Mouse (Mus musculus): ENCODE measurements around the gene Zfp609. TPM values are rescaled to one million over a fixed set of nuclear protein-coding genes. Genes with fewer than 3 reads are reported as not detected.

Gene Zfp609
- 7.9 and 8.5 TPM in 2 replicates for polyA plus RNA-seq (2015; fragmentation: Nextera tagmentation; extraction: Ambion mirVana)

DNA sequence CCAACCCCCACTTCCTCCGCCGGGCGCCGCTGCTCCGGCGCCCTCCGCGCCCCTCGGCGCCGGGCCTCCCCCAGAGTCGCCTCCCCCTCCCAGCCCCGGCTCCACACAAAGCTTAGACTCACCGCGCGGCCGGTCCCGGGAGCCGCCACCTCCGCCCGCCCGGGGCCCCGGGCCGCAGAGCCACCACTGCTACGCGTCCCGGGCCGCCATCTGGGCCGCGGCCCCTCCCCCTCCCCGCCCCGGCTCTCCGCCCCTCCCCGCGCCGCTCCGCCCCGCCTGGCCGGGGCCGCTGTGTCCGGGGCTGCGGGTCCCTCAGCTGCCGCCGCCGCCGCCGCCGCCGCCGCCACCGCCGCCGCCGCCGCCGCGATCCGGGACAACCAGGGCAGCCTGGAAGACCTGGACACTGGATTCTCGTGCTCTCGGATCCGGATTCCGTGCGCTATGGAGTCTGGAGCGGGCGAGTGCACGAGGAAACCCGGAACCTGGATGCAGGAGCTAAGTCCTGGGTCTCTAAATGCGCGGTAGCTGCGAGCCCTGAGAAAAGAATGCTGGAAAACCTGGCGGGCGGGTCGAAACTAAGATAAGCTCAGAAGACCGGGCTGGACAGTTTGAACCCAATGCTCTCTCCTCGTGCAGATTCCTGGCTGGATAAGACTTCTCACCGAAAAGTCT is at the start of gene Zfp609:
TSS of gene Zfp609 (minus strand) at position 221 of the 672 bp plus-strand sequence.
- Histone ChIP-seq H3K9me3 (replicated peaks) (no peaks in the 10 kb centered on the region), H3K36me3 (no peaks in the 10 kb centered on the region), H3K4me2 (replicated peaks) (peak within 1 kb of the TSS; percentile 65), H3K27ac (replicated peaks) (peak within 1 kb of the TSS; percentile 98), H3K27me3 (no peaks in the 10 kb centered on the region), H3K4me1 (peaks cover 38% of the 10 kb centered on the region), H3K9ac (peak within 1 kb of the TSS; percentile 82), H3K4me3 (replicated peaks) (peak within 1 kb of the TSS; percentile 86)
- peak; percentile 89 for ATAC-seq (ENCODE audit: insufficient number of reproducible peaks, low FRiP score, low TSS enrichment, low read depth)
- under 1% methylated on average over 71 of the region's 76 CpGs for WGBS

GRCm38 (mm10) chr9:65859656-65860055 is 32.3 kb upstream of the Zfp609 start:
- no peak overlapping the region for H3K9ac ChIP-seq
- no peak for ATAC-seq (ENCODE audit: insufficient number of reproducible peaks, low FRiP score, low TSS enrichment, low read depth)
- peaks cover 49% of the 10 kb centered on the region for H3K36me3 ChIP-seq

GRCm38 (mm10) chr9:65850203-65850602 is 22.8 kb upstream of the Zfp609 start:
- Histone ChIP-seq H3K9ac (no peak overlapping the region), H3K9me3 (replicated peaks) (no peaks in the 10 kb centered on the region), H3K4me1 (no peaks in the 10 kb centered on the region), H3K27ac (replicated peaks) (no peak overlapping the region), H3K4me2 (replicated peaks) (no peak overlapping the region), H3K36me3 (peaks cover 24% of the 10 kb centered on the region), H3K4me3 (replicated peaks) (no peak overlapping the region), H3K27me3 (no peaks in the 10 kb centered on the region)
- 9% methylated on average over 1 of the region's 1 CpGs for WGBS
- ATAC-seq (ENCODE audit: insufficient number of reproducible peaks, low FRiP score, low TSS enrichment, low read depth) = no peak

More at GRCm38 (mm10) chr9:65859656-65860055, 32.3 kb upstream of the Zfp609 start:
- Histone ChIP-seq H3K27ac (replicated peaks) (no peak overlapping the region), H3K27me3 (no peaks in the 10 kb centered on the region), H3K4me3 (replicated peaks) (no peak overlapping the region), H3K4me1 (no peaks in the 10 kb centered on the region), H3K4me2 (replicated peaks) (no peak overlapping the region), H3K9me3 (replicated peaks) (no peaks in the 10 kb centered on the region)
- WGBS = 65% methylated on average over 1 of the region's 1 CpGs

GRCm38 (mm10) chr9:65848154-65848553 is 20.8 kb upstream of the Zfp609 start:
- Histone ChIP-seq H3K9ac (no peak overlapping the region), H3K4me3 (replicated peaks) (no peak overlapping the region), H3K36me3 (peaks cover 12% of the 10 kb centered on the region), H3K27me3 (no peaks in the 10 kb centered on the region), H3K4me1 (0 out of 2 replicates have a peak, but pooled peaks cover 8% of the 10 kb centered on the region), H3K27ac (replicated peaks) (peak overlapping the region; percentile 45), H3K4me2 (replicated peaks) (no peak overlapping the region), H3K9me3 (replicated peaks) (no peaks in the 10 kb centered on the region)
- ATAC-seq (ENCODE audit: insufficient number of reproducible peaks, low FRiP score, low TSS enrichment, low read depth) = no peak

DNA sequence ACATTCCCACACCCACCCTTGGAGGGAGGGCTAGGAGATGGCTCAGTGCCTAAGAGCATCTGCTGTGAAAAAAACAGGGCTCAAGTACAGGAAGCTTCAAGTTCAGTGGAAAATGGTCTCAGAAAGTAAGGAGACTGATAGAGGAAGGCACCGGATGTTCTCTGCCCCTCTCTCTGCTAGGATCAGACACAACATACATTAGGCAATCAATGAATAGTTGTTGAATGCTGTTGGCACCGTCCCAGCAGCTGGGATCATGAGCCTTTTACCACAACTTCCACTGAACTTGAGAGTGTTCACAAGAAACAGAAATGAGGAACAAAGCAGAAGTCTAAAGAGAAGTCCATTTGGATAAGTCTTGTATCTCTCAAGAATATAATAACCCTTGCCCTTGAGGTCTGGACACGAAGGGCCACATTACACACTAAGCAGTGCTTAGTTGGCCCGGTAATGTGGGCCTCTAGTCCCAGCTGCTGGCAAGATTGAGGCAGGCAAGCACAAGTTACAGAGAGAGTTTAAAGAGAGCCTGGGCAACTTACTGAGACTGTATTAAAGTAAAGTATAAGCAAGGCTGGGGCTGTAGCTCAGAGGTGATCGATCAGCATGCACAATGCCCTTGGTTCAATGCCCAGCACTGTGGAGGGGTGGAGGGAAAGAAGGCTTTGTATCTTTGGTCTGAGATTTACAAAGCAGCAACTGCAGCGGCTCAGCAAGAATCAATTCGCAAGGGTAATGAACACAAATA is 17.2 kb upstream of the Zfp609 start:
- 77% methylated on average over 7 of the region's 7 CpGs for WGBS
- Histone ChIP-seq H3K4me2 (replicated peaks) (no peak overlapping the region), H3K27ac (replicated peaks) (no peak overlapping the region), H3K4me1 (0 out of 2 replicates have a peak, but pooled peaks cover 8% of the 10 kb centered on the region), H3K27me3 (no peaks in the 10 kb centered on the region), H3K9ac (no peak overlapping the region), H3K9me3 (replicated peaks) (no peaks in the 10 kb centered on the region), H3K36me3 (0 out of 2 replicates have a peak, but pooled peaks cover 7% of the 10 kb centered on the region), H3K4me3 (replicated peaks) (no peak overlapping the region)
- ATAC-seq (ENCODE audit: insufficient number of reproducible peaks, low FRiP score, low TSS enrichment, low read depth) = no peak

DNA sequence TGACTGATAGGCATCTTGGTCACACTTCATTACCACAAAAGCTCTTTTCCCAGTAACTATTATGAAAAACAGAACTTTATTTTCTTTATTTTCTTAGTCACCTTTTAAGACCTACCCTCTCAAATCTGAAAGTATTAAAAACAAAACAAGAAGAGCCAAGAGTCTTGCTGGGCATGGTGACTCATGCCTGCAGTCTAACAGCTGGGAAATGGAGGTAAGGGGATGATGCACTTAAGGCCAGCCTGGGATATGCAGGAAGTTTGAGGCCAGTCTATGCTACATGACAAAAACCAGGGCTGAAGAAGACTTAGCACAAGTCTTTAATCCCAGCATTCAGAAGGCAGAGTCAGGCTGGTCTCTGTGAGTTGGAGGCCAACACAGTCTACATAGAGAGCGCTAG is 12.5 kb upstream of the Zfp609 start:
- H3K4me2 ChIP-seq (replicated peaks) = no peak overlapping the region
- 100% methylated on average over 1 of the region's 1 CpGs for WGBS
- H3K4me1 ChIP-seq = 0 out of 2 replicates have a peak, but pooled peaks cover 6% of the 10 kb centered on the region
- H3K27me3 ChIP-seq = no peaks in the 10 kb centered on the region
- H3K9me3 ChIP-seq (replicated peaks) = no peaks in the 10 kb centered on the region
- no peak overlapping the region for H3K9ac ChIP-seq
- no peak overlapping the region for H3K4me3 ChIP-seq (replicated peaks)
- no peak overlapping the region for H3K27ac ChIP-seq (replicated peaks)
- no peak for ATAC-seq (ENCODE audit: insufficient number of reproducible peaks, low FRiP score, low TSS enrichment, low read depth)
- peaks cover 21% of the 10 kb centered on the region for H3K36me3 ChIP-seq

DNA sequence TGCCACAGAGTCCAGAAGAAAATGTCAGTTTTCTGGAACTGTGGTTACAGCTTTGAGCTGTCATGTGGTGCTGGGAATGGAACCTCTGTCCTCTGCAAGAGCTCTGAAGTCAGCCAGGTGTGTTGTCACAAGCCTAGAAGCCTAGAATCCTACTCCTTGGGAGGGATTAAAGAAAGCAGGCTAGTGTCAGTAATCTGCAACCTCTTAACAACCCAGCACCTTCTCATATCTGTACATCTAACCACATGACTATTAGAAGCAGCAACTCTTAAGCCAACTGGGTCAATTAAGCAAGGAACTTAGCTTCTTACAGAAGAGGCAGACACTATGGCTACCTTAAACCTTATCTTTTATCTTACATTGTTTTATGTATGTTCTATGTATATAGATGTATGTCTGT is 9.6 kb upstream of the Zfp609 start:
- Histone ChIP-seq H3K27me3 (no peaks in the 10 kb centered on the region), H3K36me3 (peaks cover 24% of the 10 kb centered on the region), H3K9ac (no peak overlapping the region), H3K27ac (replicated peaks) (no peak overlapping the region), H3K9me3 (replicated peaks) (no peaks in the 10 kb centered on the region), H3K4me2 (replicated peaks) (no peak overlapping the region), H3K4me1 (no peaks in the 10 kb centered on the region), H3K4me3 (replicated peaks) (no peak overlapping the region)
- ATAC-seq (ENCODE audit: insufficient number of reproducible peaks, low FRiP score, low TSS enrichment, low read depth) = no peak

- Histone ChIP-seq H3K9ac (no peak overlapping the region), H3K9me3 (replicated peaks) (no peaks in the 10 kb centered on the region), H3K4me3 (replicated peaks) (no peak overlapping the region), H3K27ac (replicated peaks) (no peak overlapping the region), H3K4me2 (replicated peaks) (no peak overlapping the region), H3K36me3 (peaks cover 17% of the 10 kb centered on the region), H3K27me3 (no peaks in the 10 kb centered on the region), H3K4me1 (no peaks in the 10 kb centered on the region)
- no peak for ATAC-seq (ENCODE audit: insufficient number of reproducible peaks, low FRiP score, low TSS enrichment, low read depth)
- WGBS = 84% methylated on average over 10 of the region's 10 CpGs
These were observed 7.4 kb upstream of the Zfp609 start for GRCm38 (mm10) chr9:65834628-65835354.

DNA sequence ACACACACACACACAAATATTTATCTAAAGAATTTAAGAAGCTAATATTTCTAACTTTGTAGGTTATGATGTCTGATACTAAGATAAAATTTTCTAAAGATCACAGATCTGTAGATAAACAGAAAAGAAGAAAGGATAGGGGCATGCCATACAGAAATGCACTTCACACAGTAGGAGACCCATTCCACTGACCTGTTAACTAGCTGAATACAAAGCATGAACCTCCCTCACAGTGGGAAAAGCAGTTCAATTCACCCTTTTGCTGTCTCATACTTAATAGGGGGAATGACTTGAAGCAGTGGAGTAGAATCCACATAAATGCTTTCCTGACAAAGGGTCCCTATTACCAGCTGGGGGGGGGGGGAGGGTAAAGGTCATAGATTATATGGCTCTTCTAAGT is 6.3 kb upstream of the Zfp609 start:
- no peak for ATAC-seq (ENCODE audit: insufficient number of reproducible peaks, low FRiP score, low TSS enrichment, low read depth)
- Histone ChIP-seq H3K36me3 (peaks cover 16% of the 10 kb centered on the region), H3K9ac (no peak overlapping the region), H3K27me3 (no peaks in the 10 kb centered on the region), H3K27ac (replicated peaks) (no peak overlapping the region), H3K4me2 (replicated peaks) (no peak overlapping the region), H3K4me1 (peaks cover 2% of the 10 kb centered on the region; the same call in 1 of the 2 replicates), H3K4me3 (replicated peaks) (no peak overlapping the region), H3K9me3 (replicated peaks) (no peaks in the 10 kb centered on the region)

DNA sequence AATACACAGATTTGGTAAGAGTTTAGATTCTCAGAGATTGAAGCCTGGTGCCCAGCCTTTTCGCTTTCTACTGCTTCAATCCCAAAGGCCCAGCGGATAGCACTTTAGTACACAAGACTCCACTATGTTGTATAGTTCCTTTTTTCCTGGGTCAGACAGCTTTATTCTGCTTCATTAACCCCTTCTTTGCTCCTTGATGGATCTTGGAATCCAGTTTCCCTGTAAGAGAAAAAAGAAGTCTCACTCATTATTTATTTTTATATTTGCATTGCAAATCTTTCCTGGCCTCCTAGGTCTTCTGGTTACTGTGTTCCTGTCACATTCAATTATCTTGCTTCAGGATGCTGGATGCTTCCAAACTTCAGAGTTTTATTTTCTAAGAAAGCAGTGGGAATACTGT is 5.9 kb upstream of the Zfp609 start:
- Histone ChIP-seq H3K27ac (replicated peaks) (no peak overlapping the region), H3K36me3 (peaks cover 12% of the 10 kb centered on the region), H3K4me2 (replicated peaks) (no peak overlapping the region), H3K9me3 (replicated peaks) (no peaks in the 10 kb centered on the region), H3K4me3 (replicated peaks) (no peak overlapping the region), H3K4me1 (peaks cover 6% of the 10 kb centered on the region), H3K9ac (no peak overlapping the region), H3K27me3 (no peaks in the 10 kb centered on the region)
- no peak for ATAC-seq (ENCODE audit: insufficient number of reproducible peaks, low FRiP score, low TSS enrichment, low read depth)
- WGBS = 69% methylated on average over 2 of the region's 2 CpGs

DNA sequence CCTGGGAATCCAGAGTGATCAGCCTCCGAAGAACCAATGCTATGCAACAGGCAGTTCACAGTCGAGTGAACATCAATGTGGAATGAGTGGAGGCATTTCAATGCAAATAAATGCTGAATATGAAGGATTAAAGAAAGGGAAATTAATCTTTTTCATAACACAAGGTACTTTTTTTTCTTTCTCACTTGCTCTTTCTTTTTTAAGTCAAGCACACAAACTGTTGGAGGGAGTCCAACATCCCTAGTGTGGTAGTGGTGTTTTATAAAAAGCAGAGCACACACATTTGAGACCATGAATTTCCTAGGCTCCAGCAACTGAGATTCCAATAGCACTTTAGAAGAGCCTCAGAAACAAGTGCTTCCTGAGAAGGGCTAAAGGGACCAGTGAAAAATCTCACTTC is 4.7 kb upstream of the Zfp609 start:
- Histone ChIP-seq H3K9ac (no peak overlapping the region), H3K9me3 (replicated peaks) (no peaks in the 10 kb centered on the region), H3K4me1 (peaks cover 9% of the 10 kb centered on the region), H3K36me3 (peaks cover 4% of the 10 kb centered on the region), H3K4me2 (replicated peaks) (no peak overlapping the region), H3K27me3 (no peaks in the 10 kb centered on the region), H3K27ac (replicated peaks) (no peak overlapping the region), H3K4me3 (replicated peaks) (no peak overlapping the region)
- 61% methylated on average over 2 of the region's 2 CpGs for WGBS
- ATAC-seq (ENCODE audit: insufficient number of reproducible peaks, low FRiP score, low TSS enrichment, low read depth) = no peak

Measured in embryonic facial prominence, embryonic 15.5 days (tissue).